Mouse (Mus musculus) kidney, postnatal 36 days (tissue): ENCODE data around the gene Tbcb.
"Not testable (repeated sequence)": the region's sequence is repeated elsewhere in the genome, so short reads cannot be mapped to it uniquely, and the experiment has no call there.

Experiments
- DNase-seq, 2 experiments: peaks; one replicate each; pipeline ENCODE4 v3.0.0; 2021 to 2022; ENCODE audit warnings: mixed read lengths in 2 of 2

The Tbcb gene

GRCm38 (mm10) chr7:30231669-30232454 is at the start of gene Tbcb, which contains the start of gene Polr2i:
TSS of gene Tbcb (minus strand) at chr7:30232272.
TSS of gene Polr2i (plus strand) at chr7:30231948.
- DNase-seq, result peak; percentile 99

- no peak for DNase-seq
These were observed 49.5 kb upstream of the Tbcb start for GRCm38 (mm10) chr7:30281522-30281921.

GRCm38 (mm10) chr7:30280670-30281138 is 48.6 kb upstream of the Tbcb start:
- peak; percentile 86 to 91 for DNase-seq

- DNase-seq, result peak; percentile 94 to 95
These were observed 48.0 kb upstream of the Tbcb start, which contains the start of the genes Thap8 and Wdr62 for GRCm38 (mm10) chr7:30279951-30280669. TSS of gene Thap8 (plus strand) at chr7:30280094. TSS of gene Wdr62 (minus strand) at chr7:30280419.

GRCm38 (mm10) chr7:30279536-30279935 is 47.5 kb upstream of the Tbcb start:
- DNase-seq, result peak in 1 of 2 experiments; percentile 20

GRCm38 (mm10) chr7:30278911-30279310 is 46.8 kb upstream of the Tbcb start:
- peak in 1 of 2 experiments; percentile 18 for DNase-seq

- no peak for DNase-seq
These were observed 42.3 kb upstream of the Tbcb start for GRCm38 (mm10) chr7:30274383-30274782.

- DNase-seq, result no peak
These were observed 37.6 kb upstream of the Tbcb start for GRCm38 (mm10) chr7:30269641-30270040.

GRCm38 (mm10) chr7:30266780-30267179 is 34.7 kb upstream of the Tbcb start:
- DNase-seq, result no peak

GRCm38 (mm10) chr7:30265935-30266334 is 33.9 kb upstream of the Tbcb start:
- no peak for DNase-seq

GRCm38 (mm10) chr7:30265531-30265930 is 33.5 kb upstream of the Tbcb start:
- no peak for DNase-seq

GRCm38 (mm10) chr7:30265041-30265440 is 33.0 kb upstream of the Tbcb start:
- peak in 1 of 2 experiments; percentile 13 for DNase-seq

GRCm38 (mm10) chr7:30251956-30252954 is 20.2 kb upstream of the Tbcb start:
- DNase-seq, result peak; percentile 80 to 81

GRCm38 (mm10) chr7:30237374-30237773 is 5.3 kb upstream of the Tbcb start:
- not testable (repeated sequence) for DNase-seq

GRCm38 (mm10) chr7:30235625-30236024 is 3.6 kb upstream of the Tbcb start, which contains the start of gene Ovol3:
TSS of gene Ovol3 (minus strand) at chr7:30235725.
- no peak for DNase-seq

- no peak for DNase-seq
These were observed 3.0 kb upstream of the Tbcb start for GRCm38 (mm10) chr7:30235091-30235490.

- peak; percentile 88 to 91 for DNase-seq
These were observed 2.3 kb upstream of the Tbcb start for GRCm38 (mm10) chr7:30234276-30234858.

- DNase-seq, result peak in 1 of 2 experiments; percentile 76
These were observed 1.3 kb upstream of the Tbcb start for GRCm38 (mm10) chr7:30233387-30233786.

GRCm38 (mm10) chr7:30232631-30233148 is 618 bp upstream of the Tbcb start:
- peak; percentile 66 to 84 for DNase-seq

- DNase-seq, result peak in 1 of 2 experiments; percentile 19
These were observed 774 bp downstream of the Tbcb start for GRCm38 (mm10) chr7:30231328-30231668.

GRCm38 (mm10) chr7:30224206-30224605 is 7.9 kb downstream of the Tbcb start:
- no peak for DNase-seq

GRCm38 (mm10) chr7:30222205-30222604 is 9.9 kb downstream of the Tbcb start:
- no peak for DNase-seq
